Mouse (Mus musculus): Measurements from ENCODE around the gene Arl10. TPM values are rescaled to one million over a fixed set of nuclear protein-coding genes. Genes with fewer than 3 reads are reported as not detected.

Gene Arl10
- total and polyA plus RNA-seq, 3 experiments = 1.7 to 17.4 (median 2.5) TPM

DNA sequence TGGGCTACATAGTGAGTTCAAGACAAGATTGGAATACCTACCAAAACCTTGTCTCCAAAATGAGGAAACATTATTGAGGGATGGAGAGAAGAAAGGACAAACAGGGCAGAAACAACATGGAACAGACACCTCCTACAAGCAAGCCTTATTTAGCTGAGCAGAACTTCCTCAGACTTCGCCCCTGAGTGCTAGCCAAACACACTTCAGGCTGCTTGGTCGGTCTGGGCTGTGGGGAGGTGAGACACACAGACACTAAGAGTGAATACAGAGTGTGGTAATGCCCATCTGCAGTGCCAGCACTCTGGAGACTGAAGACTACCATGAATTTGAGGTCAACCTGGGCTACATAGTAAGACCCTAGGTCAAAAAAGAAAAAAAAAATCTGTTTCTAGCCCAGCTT lies 15.2 kb upstream of the Arl10 start:
- Histone ChIP-seq H3K27me3 (replicated peaks) (no peaks in the 10 kb centered on the region), H3K4me2 (ENCODE audit: insufficient read depth, low read depth, poor library complexity, severe bottlenecking) (no peak overlapping the region), H3K4me1 (ENCODE audit: control insufficient read depth in 1 of 2, insufficient read depth in 2 of 2) (peaks cover 2 to 13% of the 10 kb centered on the region in 2 experiments), H3K79me2 (replicated peaks; ENCODE audit: control insufficient read depth, extremely low read depth, insufficient read depth, poor library complexity, severe bottlenecking) (peaks cover 15% of the 10 kb centered on the region), H3K9ac (ENCODE audit: insufficient read depth, low read depth) (no peak overlapping the region), H3K27ac (ENCODE audit: insufficient read depth, low read depth) (no peak overlapping the region), H3K36me3 (replicated peaks in 1 of 2; ENCODE audit: control insufficient read depth in 1 of 2, insufficient read depth in 1 of 2, low read length in 1 of 2) (peaks cover 64 to 82% of the 10 kb centered on the region in 2 experiments), H3K9me3 (replicated peaks; ENCODE audit: low read length) (no peaks in the 10 kb centered on the region), H3K4me3 (replicated peaks in 1 of 3; ENCODE audit: low read depth in 2 of 3, low read length in 2 of 3, poor library complexity in 1 of 3) (no peak overlapping the region)
- no peak for DNase-seq (ENCODE audit: extremely low read depth)
- TF ChIP-seq SIN3A (IDR thresholded peaks at IDR 0.05; ENCODE audit: low read length) (no peak), ZKSCAN1 (IDR thresholded peaks at IDR 0.05; ENCODE audit: borderline replicate concordance, low read depth, low read length) (no peak)
- dilution Hi-C loops (cut with MboI; ENCODE audit: extremely low pct_ligation_motif_present, extremely low pct_unique_long_range_greater_than_20kb, low sequenced_read_pairs) (no loop called here), in situ Hi-C loops (cut with MboI; ENCODE audit: low pct_ligation_motif_present, low pct_unique_long_range_greater_than_20kb, low sequenced_read_pairs) (no loop called here)

DNA sequence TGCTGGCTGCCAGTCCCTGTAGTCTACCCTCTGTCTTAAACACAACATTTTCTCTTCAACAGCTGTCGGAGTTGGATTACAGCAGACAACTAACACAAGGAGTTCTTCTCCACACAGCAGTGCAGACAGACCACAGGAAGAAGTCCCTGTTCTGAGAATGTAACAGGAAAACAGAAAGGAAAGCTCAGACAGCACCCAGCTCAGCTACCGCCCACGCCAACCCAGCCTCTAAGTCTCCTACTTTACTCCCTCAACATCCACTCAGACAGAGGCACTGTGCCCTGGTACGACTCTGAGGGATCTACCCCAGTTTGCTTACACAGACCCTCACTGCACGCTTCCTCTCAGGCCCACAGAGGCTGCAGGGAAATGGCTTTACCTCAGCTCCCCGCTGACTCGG lies 14.2 kb upstream of the Arl10 start:
- Histone ChIP-seq H3K4me1 (ENCODE audit: control insufficient read depth in 1 of 2, insufficient read depth in 2 of 2) (peaks cover 2 to 17% of the 10 kb centered on the region in 2 experiments), H3K4me3 (replicated peaks in 1 of 3; ENCODE audit: low read depth in 2 of 3, low read length in 2 of 3, poor library complexity in 1 of 3) (no peak overlapping the region), H3K27ac (ENCODE audit: insufficient read depth, low read depth) (no peak overlapping the region), H3K9ac (ENCODE audit: insufficient read depth, low read depth) (no peak overlapping the region), H3K36me3 (replicated peaks in 1 of 2; ENCODE audit: control insufficient read depth in 1 of 2, insufficient read depth in 1 of 2, low read length in 1 of 2) (peaks cover 59 to 75% of the 10 kb centered on the region in 2 experiments), H3K27me3 (replicated peaks) (no peaks in the 10 kb centered on the region), H3K9me3 (replicated peaks; ENCODE audit: low read length) (no peaks in the 10 kb centered on the region), H3K4me2 (ENCODE audit: insufficient read depth, low read depth, poor library complexity, severe bottlenecking) (no peak overlapping the region), H3K79me2 (replicated peaks; ENCODE audit: control insufficient read depth, extremely low read depth, insufficient read depth, poor library complexity, severe bottlenecking) (peaks cover 17% of the 10 kb centered on the region)
- dilution Hi-C loops (cut with MboI; ENCODE audit: extremely low pct_ligation_motif_present, extremely low pct_unique_long_range_greater_than_20kb, low sequenced_read_pairs) = no loop called here
- in situ Hi-C loops (cut with MboI; ENCODE audit: low pct_ligation_motif_present, low pct_unique_long_range_greater_than_20kb, low sequenced_read_pairs) = no loop called here
- TF ChIP-seq E2F4 (IDR thresholded peaks at IDR 0.05; ENCODE audit: insufficient replicate concordance, low read depth, low read length) (no peak), ZKSCAN1 (IDR thresholded peaks at IDR 0.05; ENCODE audit: borderline replicate concordance, low read depth, low read length) (no peak), CHD1 (IDR thresholded peaks at IDR 0.05; ENCODE audit: low read depth, low read length) (no peak), UBTF (IDR thresholded peaks at IDR 0.05; ENCODE audit: low read depth, low read length) (no peak), CTCF (conservative IDR thresholded peaks at IDR 0.05 in 1 of 2, IDR thresholded peaks at IDR 0.05 in 1 of 2; ENCODE audit: low read depth in 2 of 2, low read length in 2 of 2) (no peak), JUN (IDR thresholded peaks at IDR 0.05; ENCODE audit: insufficient read depth, low read depth, low read length) (no peak), RAD21 (IDR thresholded peaks at IDR 0.05; ENCODE audit: low read depth, low read length) (no peak), ZC3H11A (IDR thresholded peaks at IDR 0.05; ENCODE audit: low read depth, low read length) (no peak), POLR2AphosphoS2 (IDR thresholded peaks at IDR 0.05; ENCODE audit: low read depth, low read length) (no peak), IRF4 (IDR thresholded peaks at IDR 0.05; ENCODE audit: low read depth, low read length) (no peak), SIN3A (IDR thresholded peaks at IDR 0.05; ENCODE audit: low read length) (no peak)
- DNase-seq (ENCODE audit: extremely low read depth) = no peak

DNA sequence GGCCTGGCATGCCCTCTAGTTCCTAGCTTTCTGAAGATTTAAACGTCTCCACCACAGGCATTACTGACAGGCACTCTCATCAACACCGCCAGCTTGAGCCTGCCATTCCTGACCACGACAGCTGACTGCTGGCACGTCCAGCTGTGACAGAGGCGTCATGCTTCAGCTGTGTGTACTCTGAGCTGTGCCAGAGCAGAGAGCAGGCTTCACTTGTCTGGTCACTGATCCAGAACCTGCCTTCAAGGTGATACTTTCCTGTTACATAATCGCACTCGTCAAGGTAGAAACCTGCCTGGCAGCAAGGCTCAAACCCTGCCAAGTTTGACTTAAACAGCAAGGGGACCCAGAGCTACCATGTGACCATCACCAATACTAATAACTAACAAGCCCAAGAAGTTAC lies 12.3 kb upstream of the Arl10 start:
- no peaks in the 10 kb centered on the region for H3K27me3 ChIP-seq (replicated peaks)
- H3K9me3 ChIP-seq (replicated peaks; ENCODE audit: low read length) = no peaks in the 10 kb centered on the region
- no peak for DNase-seq (ENCODE audit: extremely low read depth)
- in situ Hi-C loops (cut with MboI; ENCODE audit: low pct_ligation_motif_present, low pct_unique_long_range_greater_than_20kb, low sequenced_read_pairs) = no loop called here
- no peak overlapping the region for H3K27ac ChIP-seq (ENCODE audit: insufficient read depth, low read depth)
- no peak overlapping the region for H3K4me3 ChIP-seq (replicated peaks in 1 of 3; ENCODE audit: low read depth in 2 of 3, low read length in 2 of 3, poor library complexity in 1 of 3)
- dilution Hi-C loops (cut with MboI; ENCODE audit: extremely low pct_ligation_motif_present, extremely low pct_unique_long_range_greater_than_20kb, low sequenced_read_pairs) = no loop called here
- no peak overlapping the region for H3K9ac ChIP-seq (ENCODE audit: insufficient read depth, low read depth)
- TF ChIP-seq ETS1 (conservative IDR thresholded peaks at IDR 0.05; ENCODE audit: low read depth, low read length) (no peak), UBTF (IDR thresholded peaks at IDR 0.05; ENCODE audit: low read depth, low read length) (no peak), NRF1 (IDR thresholded peaks at IDR 0.05; ENCODE audit: low read depth, low read length) (no peak), ZNF384 (IDR thresholded peaks at IDR 0.05; ENCODE audit: low read depth, low read length) (no peak), USF1 (IDR thresholded peaks at IDR 0.05; ENCODE audit: low read depth, low read length) (no peak), POLR2A (IDR thresholded peaks at IDR 0.05; ENCODE audit: low read depth, low read length) (no peak), ELF1 (IDR thresholded peaks at IDR 0.05; ENCODE audit: low read depth, low read length) (no peak), TCF12 (IDR thresholded peaks at IDR 0.05; ENCODE audit: low read depth, low read length) (no peak), ZKSCAN1 (IDR thresholded peaks at IDR 0.05; ENCODE audit: borderline replicate concordance, low read depth, low read length) (no peak), CTCF (conservative IDR thresholded peaks at IDR 0.05 in 1 of 2, IDR thresholded peaks at IDR 0.05 in 1 of 2; ENCODE audit: low read depth in 2 of 2, low read length in 2 of 2) (no peak), CHD2 (IDR thresholded peaks at IDR 0.05; ENCODE audit: low read length) (no peak)
- H3K36me3 ChIP-seq (replicated peaks in 1 of 2; ENCODE audit: control insufficient read depth in 1 of 2, insufficient read depth in 1 of 2, low read length in 1 of 2) = peaks cover 43 to 58% of the 10 kb centered on the region in 2 experiments
- H3K79me2 ChIP-seq (replicated peaks; ENCODE audit: control insufficient read depth, extremely low read depth, insufficient read depth, poor library complexity, severe bottlenecking) = peaks cover 17% of the 10 kb centered on the region
- peaks cover 2 to 21% of the 10 kb centered on the region in 2 experiments for H3K4me1 ChIP-seq (ENCODE audit: control insufficient read depth in 1 of 2, insufficient read depth in 2 of 2)
- no peak overlapping the region for H3K4me2 ChIP-seq (ENCODE audit: insufficient read depth, low read depth, poor library complexity, severe bottlenecking)

Data from CH12.LX (cell line).